Mouse (Mus musculus) hematopoietic stem cell, adult 5-6 weeks (primary cell): ENCODE data around the gene Inpp5f. TPM values are rescaled to one million over a fixed set of nuclear protein-coding genes. Genes with fewer than 3 reads are reported as not detected.
"Not testable (repeated sequence)": the region's sequence is repeated elsewhere in the genome, so short reads cannot be mapped to it uniquely, and the experiment has no call there.

ENCODE experiments used
- ATAC-seq, 2 experiments: fragments of 125-278 bp in 1 of 2; replicated peaks in 1 of 2; 2 replicates each; pipeline ENCODE4 v1.8.0; 2016 to 2017; ENCODE audit warnings: inconsistent platforms in 2 of 2, mild to moderate bottlenecking in 2 of 2, moderate number of reproducible peaks in 2 of 2, low read depth in 1 of 2, moderate TSS enrichment in 1 of 2; ENCODE audit not compliant: low FRiP score in 2 of 2, poor library complexity in 2 of 2, severe bottlenecking in 2 of 2, insufficient read depth in 1 of 2, low TSS enrichment in 1 of 2
- total RNA-seq: library from RNA; stranded (forward); fragments of 172-1452, 232-1000 nt; gene quantifications from 2 replicates; pipeline ENCODE4 v1.2.3, GENCODE M21; 2017

The Inpp5f gene
- 15.2 and 23.2 TPM in 2 replicates for total RNA-seq

DNA sequence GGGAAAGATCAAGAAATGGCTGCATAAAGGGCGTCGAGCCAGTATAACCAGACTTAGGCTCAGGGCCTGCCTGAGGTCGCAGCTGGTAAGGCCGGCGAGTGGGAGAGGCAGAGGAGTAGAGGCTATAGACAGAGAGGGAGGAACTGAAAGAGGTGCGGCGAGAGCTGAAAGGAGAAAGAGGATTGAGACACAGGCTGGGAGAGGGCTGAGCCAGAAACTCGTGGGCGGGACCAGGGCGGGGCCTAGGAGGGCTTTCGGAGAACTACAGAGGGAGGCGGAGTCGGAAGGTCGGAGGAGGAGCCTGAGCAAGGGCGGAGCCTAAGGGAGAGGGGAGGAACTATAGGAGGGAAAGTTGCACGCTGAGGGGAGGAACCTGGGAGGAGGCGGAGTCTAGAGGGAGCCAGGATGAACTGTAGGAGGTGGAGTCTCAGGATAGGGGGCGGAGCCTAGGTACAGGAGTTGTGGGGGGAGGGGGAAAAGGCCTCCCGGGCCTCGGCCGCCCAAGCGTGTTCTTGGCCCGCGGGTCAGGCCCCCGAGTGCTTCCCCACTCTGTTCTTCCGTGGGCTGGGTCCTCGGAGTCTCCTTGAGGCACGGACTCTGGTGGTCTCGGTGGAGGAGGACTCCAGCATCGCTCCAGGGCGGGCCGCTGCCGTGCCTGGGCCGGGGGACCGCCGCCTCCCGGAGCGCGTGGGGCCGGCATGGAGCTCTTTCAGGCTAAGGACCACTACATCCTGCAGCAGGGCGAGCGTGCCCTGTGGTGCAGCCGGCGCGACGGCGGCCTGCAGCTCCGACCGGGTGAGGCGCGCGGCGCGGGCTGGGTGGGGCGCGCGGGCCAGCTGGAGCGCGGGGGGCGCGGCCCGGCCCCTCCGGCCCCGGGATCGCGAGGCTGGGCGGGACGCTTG is at the start of gene Inpp5f:
TSS of gene Inpp5f (plus strand) at position 432 of the 902 bp plus-strand sequence.
- peak; percentile 97 to 99 for ATAC-seq

DNA sequence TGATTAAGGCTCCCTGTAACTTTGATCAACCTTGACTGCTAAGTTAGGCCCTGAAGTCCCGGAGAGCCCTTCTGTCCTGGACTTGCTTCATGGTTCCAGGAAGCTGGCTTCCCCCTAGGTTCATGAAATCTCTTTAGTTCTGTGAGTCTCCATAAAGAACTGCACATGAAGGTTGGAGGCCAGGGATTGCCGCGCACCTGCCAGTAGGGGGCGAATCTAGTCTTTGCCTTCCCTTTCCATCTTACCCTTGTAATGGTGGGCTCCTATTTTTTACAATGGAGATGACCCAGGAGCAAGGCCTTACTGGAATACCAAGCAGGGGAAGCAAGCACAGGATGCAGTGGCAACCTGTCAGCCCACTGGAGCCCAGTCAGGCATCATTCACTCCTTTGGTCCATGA is 47.8 kb upstream of the Inpp5f start:
- peak; percentile 46 to 58; a peak in 2 of 4 replicates for ATAC-seq

DNA sequence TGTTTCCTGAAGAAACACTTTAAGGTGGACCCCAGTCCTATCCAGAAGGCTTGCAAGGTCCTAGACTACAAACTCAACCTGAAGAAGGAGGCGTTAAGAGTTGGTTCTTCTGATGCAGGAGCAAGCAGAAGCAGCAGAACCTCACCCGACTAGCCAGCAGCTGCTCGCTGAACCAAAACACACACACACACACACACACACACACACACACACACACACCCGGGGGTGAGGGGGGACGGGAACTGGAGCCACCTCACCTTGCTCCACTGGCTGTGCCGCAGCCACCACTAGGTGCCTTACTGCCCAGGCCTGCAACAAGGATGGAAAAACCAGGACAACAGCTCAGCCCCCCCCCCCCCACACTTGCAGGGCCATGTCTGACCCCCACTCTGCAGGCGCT is 44.8 kb upstream of the Inpp5f start:
- no peak for ATAC-seq

DNA sequence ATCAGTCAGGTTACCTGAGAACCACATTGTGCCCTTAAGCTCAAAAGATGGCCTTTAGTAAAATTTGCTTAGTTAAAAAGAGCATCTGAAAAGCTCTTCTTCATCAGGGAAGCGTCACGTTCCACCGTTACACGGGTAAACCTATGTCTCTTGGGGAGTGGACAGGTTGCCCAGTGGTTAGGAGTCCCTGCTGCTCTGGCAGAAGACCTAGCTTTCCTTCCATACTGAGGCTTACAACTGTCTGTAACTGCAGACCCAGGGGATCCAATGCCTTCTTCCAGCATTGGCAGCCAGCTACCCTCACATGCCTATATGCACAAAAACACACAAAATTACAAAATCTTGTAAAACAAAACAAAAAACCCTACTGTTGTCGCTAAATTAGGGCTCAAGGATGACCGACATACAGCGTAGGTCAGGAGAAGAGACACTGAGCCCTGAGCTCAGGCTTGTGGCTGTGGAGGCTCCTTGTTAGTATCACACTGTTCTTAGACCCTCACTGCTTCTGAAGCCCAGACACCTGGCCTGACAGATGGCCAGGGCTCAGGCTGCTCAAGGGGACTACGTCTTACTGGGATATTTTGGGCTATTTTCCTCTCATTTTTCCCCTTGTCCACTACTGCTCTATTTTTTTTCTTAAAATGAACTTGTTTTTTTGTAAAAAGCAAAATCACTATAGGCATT is 43.4 kb upstream of the Inpp5f start:
- no peak for ATAC-seq

DNA sequence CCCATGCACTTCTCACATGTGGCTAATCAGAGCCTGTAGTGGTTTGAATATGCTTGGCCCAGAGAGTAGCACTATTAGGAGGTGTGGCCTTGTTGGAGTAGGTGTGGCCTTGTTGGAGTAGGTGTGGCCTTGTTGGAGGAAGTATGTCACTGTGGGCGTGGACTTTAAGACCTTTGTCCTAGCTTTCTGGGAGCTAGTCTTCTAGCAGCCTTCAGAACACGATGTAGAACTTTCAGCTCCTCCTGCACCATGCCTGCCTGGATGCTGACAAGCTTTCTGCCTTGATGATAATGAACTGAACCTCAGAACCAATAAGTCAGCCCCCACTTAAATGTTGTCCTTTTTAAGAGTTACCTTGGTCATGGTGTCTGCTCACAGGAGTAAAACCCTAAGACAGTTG is 41.7 kb upstream of the Inpp5f start:
- ATAC-seq: not testable (repeated sequence)

GRCm38 (mm10) chr7:128569987-128570656 is 41.0 kb upstream of the Inpp5f start:
- peak; percentile 17 to 51; a peak in 2 of 4 replicates for ATAC-seq

- not testable (repeated sequence) for ATAC-seq
Measured at GRCm38 (mm10) chr7:128570657-128571056, 40.5 kb upstream of the Inpp5f start.

GRCm38 (mm10) chr7:128572030-128572429 is 39.1 kb upstream of the Inpp5f start:
- ATAC-seq: no peak

DNA sequence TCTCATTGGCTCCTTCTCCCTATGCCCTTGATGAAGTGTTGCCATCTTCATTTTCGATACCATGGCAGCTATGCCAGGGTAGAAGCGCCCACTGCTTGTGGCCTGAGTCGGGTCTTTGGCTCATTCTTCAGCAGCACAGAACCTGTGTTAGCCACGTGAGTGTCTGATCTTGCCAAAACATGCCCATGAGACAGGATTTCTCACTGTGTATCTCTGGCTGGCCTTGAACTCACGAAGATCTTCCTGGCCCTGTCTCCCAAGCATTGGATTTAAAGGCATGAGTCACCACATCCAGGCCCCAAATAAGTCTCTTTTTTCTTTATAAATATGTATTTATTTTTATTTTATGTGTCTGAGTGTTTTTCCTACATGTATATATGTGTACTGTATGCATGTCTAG is 35.9 kb upstream of the Inpp5f start:
- ATAC-seq: no peak

- no peak for ATAC-seq
Measured at GRCm38 (mm10) chr7:128575794-128576193, 35.3 kb upstream of the Inpp5f start.

GRCm38 (mm10) chr7:128577607-128578006 is 33.5 kb upstream of the Inpp5f start:
- no peak for ATAC-seq

DNA sequence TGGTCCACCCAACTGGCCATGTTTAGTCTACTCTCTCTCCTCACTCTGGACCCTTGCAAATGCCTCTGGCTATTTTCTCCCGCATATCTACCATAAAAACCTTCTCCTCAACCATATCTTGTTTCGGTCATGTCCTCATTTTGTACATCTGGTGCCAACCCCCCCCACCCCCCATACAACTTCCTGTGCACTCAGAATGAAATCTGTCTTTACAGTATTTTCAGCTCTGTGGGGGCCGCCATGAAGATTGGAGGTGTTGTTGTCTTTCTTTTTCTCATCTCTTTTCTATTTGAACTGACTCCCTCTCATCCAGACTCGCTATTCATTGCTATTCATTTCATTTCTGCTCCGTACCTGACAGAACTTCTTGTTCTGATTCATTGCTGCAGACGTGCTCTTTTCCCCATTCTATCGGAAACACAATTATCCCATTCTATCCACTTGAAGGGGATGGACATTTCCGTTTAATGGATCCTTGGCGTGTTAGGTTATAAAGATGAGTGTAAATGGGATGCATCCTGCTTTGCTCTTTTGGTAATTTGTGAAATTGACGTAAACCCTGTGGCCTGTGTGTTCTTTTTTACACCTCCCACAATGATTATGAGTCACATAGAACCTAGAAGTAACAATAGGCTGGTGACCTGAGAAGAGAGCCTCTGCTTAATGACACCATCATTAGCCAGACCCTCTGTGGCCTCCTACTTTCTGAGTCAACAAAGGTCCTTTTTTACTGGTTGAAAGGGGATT is 32.8 kb upstream of the Inpp5f start:
- ATAC-seq: no peak

GRCm38 (mm10) chr7:128579381-128579780 is 31.7 kb upstream of the Inpp5f start:
- no peak for ATAC-seq

DNA sequence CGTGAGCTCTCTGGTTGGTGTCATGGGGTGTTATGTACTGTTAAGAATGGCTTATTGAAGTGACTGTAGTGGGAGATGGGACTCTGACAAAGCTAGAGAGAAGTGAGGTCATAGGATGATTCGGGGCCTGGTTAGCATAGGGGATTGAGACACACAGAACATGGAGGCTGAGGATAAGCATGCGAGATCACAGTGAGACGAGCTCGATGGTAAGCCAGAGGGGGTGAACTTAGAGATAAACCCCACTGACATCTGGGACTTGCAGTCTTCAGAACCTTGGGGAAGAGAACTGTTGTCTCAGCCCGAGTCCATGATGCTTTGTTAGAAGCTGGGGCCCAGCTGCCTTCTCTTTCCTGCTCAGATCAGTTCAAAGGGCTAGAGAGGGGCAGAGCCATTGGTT is 30.8 kb upstream of the Inpp5f start:
- ATAC-seq: no peak

GRCm38 (mm10) chr7:128581864-128582484 is 29.2 kb upstream of the Inpp5f start:
- ATAC-seq: 0 out of 4 replicates have a peak, but pooled peaks of 1 of the 2 experiments have one; percentile 32

DNA sequence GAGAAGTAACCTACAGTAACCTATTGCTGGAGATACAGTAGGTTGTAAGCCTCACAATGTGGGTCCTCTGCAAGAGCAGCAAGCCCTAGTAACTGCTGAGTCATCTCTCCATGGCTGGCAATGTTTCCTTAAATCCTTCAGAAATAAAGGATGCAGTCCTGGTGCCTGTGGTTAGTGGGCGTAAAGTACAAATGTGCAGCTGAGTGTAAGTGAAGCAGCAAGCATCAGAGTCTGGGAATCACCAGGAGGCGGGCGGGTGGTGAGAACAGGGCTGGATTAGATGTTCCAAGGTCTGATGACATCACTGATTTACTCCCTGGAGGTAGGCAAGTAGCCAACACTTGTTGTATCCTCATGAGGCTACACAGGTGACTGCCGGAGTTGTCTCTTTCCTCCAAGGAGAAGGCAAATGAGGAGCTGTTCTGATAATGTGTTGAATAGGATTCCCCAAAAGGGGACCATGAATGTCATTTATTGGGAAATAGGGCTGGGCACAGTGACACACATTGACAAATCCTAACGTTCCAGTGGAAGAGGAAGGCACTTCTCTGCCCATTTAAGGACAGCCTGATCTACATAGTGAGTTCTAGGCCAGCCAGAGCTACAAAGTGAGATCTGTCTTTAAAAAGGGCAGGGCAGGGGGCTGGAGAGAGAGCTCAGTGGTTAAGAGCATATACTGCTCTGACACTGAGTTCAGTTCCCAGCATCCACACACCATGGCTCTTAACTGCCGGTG is 27.7 kb upstream of the Inpp5f start:
- 0 out of 4 replicates have a peak, but pooled peaks of 1 of the 2 experiments have one; percentile 25 for ATAC-seq
